Mouse (Mus musculus): ENCODE data around the gene Akr7a5.

The Akr7a5 gene

DNA sequence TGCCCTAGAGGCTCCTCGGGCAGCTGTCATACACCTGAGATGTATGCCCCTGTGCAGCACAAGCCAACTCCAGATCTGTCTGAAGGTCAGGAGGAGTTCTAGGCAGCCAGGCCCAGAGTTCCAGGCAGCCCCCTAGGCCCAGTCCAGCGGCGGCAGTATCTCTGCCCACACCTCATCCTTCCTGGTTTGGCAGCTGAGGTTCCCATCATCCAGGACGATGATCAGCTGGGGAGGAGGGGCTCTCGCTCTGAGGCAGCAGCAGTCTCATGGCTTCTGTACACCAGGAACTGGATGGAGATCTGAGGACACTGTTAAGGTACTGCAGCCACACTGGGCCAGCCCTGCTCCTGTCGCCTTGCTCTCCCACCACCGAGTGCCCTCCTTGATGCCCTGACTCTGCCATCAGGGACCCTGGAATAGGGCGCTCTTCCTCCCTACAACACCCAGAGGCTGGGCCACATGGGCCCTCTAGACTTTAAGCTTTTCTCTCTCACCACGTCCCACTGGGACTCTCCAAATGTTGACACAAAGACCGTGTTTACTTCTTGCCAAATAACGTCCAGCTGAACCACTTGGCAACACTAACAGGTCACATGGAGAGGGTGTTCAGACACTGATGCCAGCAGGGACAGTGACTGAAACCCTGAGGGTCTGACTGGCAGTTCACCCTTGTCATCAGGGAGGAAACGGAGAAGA, 11.7 kb upstream of the Akr7a5 start:
- DNase-seq (ENCODE audit: low read depth, low spot score): no peak

DNA sequence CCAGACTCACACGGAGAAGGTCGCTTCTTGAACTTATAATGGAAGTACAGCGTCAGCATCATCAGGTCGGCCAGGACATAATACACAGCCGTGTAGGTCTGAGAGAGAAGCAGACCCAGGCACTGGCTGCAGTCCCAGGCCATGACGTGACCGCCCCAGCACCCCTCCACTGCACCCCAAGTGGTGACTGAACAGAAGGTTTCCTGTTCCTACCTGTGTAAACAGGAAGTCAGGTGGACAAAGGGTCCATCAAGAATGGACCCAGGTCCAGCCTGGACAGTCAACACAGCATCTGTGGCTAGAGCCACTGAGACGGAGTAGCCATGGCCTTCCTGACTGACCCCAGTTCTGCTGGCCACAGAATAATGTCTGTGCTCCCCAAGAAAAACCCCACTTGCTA, 8.8 kb upstream of the Akr7a5 start:
- no peak for DNase-seq (ENCODE audit: low read depth, low spot score)

DNA sequence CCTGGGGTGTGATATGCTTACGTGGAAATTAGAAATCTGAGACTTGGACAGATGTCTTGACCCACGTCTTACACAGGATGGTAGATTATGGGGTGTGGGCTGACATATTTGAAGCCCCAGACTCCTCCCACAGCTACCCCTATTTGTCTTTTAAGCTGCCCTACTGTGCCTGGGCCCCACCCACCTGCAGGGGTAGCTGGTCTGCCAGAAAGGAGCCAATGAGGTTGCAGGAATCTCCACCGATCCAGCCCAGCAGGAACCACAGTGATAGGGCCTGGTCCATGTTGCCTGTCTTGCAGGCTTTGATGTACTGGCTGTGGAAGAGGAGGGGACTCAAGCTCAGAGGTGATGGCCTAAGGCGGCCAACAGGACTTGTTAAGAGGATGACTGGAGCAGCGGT, 8.3 kb upstream of the Akr7a5 start:
- DNase-seq (ENCODE audit: low read depth, low spot score): no peak

DNA sequence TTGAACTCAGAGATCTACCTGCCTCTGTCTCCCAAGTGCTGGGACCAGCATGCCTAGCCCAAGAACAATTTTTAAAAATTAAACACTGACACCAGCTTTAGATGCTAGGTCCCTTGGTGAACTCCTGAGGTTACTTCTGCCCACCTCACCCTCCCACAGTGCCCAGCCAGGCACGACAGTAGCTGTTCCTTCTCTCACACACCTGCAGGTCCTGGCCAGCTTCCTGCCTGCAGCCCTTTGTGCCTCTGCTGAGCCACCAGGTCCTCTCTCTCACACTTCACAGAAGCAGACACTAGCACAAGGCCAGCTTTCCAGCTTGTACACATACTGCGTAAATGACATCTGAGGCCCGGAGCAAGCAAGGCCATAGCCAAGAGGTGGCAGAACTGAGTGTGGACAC, 5.0 kb upstream of the Akr7a5 start:
- no peak for DNase-seq (ENCODE audit: low read depth, low spot score)

DNA sequence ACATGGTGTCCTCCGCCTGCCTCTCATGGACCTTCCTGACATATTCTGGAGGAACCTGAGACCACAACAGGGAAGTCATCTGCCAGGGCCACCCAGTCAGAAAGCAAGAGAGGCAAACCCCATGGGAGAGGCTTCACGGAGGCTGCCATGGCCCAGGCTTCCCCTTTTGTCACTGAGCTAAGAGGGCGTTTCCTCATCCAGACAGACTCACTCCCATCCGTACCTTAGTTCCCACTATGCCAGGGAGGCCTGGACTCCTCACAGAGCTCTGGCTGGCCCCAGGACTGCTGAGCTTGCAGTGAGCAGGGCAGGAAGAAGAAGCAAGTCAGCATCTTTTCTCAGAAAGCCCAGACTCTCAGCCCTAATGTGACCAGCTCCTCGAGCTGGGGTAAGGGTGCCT, 2.6 kb upstream of the Akr7a5 start:
- DNase-seq (ENCODE audit: low read depth, low spot score): no peak

DNA sequence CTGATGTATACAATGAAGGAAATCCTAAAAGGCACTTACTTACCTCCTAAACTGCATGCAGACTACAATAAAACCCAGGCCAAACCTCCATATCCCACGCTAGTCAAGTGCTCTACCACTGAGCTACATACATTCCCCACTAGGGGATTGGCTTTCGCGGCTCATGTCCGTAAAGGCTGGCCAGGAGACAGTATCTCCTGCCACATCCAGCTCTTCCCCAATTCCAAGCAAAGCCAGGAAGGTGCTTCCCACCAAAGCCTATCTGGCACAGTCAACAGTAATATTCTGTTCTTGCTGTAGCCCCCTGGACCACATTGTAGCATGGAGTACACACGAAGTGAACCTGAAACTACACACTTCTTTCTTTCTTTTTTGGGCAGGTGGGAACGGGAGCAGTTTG, 893 bp upstream of the Akr7a5 start:
- DNase-seq (ENCODE audit: low read depth, low spot score): no peak

DNA sequence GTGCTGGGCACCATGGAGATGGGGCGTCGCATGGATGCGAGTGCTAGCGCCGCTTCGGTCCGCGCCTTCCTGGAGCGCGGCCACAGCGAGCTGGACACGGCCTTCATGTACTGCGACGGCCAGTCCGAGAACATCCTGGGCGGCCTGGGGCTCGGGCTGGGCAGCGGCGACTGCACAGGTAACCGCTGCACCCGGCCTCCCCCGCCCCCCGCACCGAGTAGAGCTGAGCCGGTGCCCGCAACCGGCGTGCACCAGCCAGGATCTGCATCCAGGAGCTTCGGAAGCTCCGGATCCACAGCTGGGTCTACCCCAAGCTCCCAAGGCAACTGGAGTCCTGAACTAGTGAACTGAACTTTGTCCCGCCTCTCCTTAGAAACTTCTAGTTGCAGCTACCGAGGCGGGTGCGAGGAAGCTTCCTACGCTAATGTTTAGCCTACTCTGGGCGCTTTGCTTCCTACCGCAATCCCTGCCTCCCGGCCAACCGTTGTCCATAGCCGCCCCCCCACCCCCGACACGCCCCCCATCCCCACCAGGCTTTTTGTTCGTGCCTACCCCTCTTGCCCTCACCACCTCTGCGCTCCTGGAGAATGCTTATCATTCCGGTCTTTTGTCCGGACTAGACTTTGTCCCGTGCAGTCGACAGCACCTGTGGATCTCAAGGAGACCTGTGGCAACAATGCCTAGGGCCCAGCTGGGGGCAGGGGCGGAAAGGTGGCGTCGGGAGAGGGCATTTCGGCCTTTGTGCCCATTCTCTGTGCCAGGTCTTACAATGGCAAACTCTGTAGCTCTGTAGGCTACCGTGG, 556 bp downstream of the Akr7a5 start:
- no peak for DNase-seq (ENCODE audit: low read depth, low spot score)

DNA sequence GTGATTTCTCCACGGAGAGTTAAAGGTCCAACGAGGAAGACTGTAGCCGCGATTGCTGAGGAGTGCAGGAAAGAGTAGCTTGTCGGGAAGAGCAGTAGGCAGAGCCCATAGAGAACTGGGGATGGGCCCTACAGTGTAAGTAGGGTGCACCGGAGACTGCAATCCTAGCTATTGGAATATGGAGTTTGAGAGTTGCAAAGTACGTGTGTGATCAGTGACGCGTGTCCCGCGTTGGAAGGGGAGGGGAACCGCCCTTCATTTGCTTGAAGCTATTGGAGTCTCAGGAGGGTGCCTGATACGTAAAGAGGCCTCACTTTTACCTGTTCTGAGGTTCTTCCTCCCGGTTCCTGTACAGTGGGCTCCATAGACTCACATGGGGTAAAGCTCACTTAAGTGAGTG, 1.2 kb downstream of the Akr7a5 start:
- DNase-seq (ENCODE audit: low read depth, low spot score): no peak

DNA sequence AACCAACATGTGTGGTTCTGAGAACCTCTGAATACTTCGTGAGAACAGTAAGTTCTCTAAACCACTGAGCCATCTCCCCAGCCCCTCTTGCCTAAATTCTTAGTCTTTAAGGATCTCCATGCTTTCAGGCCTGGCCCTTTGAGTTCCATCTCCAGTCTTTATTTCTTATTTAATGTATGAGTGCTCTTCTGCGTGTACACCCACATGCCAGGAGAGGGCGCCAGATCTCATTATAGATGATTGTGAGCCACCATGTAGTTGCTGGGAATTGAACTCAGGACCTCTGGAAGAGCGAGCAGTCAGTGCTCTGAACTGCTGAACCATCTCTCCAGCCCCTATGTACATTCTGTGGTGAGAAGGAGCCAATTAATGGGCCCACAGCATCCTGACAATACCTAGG, 2.1 kb downstream of the Akr7a5 start:
- DNase-seq (ENCODE audit: low read depth, low spot score): no peak

DNA sequence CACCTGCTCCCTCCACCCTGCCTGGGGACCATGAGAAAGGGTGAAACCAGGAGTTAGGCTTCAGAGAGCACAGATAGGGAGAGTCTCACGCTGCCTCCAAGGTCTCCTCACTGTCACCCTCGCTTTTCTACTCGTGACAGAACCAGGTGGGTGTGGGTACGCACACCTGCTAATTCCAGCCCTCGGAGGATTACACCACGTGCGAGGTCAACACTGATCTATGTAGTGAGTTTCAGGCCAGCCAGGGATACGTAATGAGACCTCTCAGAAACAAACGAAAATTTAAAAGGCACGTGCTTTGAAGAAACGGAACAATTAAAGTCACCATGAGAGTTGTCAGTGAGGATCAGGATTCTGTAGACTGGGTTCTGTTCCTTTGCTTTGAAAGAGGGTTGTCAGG, 7.9 kb downstream of the Akr7a5 start:
- no peak for DNase-seq (ENCODE audit: low read depth, low spot score)

DNA sequence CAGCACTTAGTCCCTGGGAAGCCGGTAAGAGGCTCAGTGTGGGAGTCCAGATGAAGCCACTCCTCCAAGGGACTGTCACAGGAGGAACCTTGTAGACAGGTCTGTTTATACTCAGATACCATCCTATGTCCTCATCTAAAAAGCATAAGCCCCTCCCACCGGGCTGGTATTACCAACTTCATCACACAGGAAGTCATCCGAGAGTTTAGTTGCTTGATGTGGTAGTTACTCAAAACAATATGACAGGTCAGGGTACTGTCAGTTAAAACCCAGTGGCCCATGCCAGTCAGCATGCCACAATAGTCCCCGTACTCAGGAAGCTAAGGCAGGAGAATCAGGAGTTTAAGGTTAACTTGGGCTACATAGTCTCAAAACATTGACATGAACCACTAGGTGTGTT, 9.2 kb downstream of the Akr7a5 start:
- no peak for DNase-seq (ENCODE audit: low read depth, low spot score)

DNA sequence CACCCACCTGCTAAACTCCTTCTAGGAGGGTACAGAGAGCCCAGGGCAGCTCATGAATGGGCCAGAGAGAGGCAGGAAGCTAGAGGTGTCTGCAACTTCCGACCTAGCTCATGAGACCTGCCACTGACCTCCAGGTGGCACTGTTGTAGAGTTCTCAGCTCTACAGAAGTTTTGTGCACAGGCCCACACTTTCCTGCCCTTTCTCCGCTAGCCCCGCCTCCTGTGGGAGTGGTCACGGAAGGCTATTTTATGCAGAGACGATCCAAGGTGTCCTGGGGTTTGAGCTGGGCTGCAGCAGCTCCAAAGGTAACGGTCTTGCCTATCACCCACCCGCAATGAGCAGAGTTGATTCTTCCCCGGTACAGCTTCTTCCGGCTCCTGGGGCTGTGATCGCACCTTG, 20.1 kb downstream of the Akr7a5 start:
- peak; percentile 73 for DNase-seq (ENCODE audit: low read depth, low spot score)

DNA sequence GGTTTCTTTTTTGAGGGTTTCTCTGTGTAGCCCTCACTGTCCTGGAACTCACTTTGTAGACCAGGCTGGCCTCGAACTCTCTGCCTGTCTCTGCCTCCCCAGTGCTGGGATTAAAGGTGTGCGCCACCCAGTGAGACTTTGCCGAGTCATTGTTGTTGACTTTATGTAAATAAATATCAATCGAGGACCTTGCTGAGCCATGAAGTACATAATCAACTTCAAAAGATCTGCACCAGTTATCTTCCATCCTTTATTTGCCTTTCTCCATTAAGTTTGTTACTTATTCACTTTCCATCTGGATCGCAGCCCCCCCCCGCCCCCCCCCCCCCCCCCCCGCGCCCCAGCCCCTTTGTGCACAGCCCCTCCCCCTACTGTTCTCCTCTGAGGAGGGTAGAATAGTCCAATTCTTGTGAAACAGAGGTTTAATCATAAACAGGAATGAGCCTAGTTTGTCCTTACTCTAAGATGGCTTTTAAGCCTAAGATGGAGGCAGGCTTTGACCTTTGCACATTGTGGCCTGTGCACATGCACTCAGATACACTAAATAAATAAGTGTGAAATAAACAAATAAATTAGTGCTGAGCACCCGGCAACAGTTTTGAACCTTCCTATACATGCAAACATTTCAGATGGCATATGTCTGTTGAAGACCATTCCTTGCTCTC, 24.2 kb downstream of the Akr7a5 start:
- DNase-seq (ENCODE audit: low read depth, low spot score): no peak

DNA sequence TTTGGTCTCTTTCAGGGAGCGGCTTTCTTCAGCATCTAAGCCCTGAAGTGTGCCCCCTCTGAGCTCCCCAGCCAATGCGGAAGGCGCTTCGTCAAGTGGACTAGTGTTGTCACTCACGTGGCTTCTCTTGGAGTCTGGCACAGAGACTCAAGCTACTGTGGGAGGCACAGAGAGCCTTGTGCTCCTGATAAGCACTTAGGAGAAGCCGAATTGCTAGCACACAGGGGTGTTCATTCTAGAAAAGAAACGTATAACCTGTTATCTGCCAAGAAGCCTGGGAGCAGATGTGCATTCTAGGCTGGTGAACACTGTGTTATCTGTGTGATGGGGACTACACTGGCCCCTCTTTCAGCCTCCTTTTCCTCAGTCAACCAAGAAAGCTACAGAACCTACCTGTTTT, 25.0 kb downstream of the Akr7a5 start:
- no peak for DNase-seq (ENCODE audit: low read depth, low spot score)

DNA sequence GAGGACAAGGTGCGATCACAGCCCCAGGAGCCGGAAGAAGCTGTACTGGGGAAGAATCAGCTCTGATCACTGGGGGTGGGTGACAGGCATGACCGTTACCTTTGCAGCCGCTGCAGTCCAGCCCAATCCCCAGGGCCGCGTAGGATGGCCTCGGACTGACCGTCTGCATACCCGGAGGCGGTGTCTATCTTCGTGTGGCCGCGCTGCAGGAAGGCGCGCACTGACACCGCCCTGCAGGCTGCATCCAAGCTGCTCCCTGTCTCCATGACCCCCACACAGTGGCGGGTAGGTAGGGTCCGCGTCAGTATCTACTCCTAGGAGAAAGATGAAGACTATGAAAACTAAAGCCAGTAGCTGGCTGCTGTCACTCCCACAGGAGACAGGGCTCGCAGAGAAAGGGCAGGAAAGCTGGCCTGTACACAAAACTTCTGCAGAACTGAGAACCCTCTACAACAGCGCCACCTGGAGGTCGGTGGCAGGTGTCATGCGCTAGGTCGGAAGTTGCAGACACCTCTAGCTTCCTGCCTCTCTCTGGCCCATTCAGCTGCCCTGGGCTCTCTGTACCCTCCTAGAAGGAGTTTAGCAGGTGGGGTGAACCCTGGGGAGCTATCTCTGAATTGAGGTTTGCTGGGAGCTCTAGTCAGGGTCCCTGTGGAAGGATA, 26.4 kb downstream of the Akr7a5 start:
- DNase-seq (ENCODE audit: low read depth, low spot score): peak; percentile 77

DNA sequence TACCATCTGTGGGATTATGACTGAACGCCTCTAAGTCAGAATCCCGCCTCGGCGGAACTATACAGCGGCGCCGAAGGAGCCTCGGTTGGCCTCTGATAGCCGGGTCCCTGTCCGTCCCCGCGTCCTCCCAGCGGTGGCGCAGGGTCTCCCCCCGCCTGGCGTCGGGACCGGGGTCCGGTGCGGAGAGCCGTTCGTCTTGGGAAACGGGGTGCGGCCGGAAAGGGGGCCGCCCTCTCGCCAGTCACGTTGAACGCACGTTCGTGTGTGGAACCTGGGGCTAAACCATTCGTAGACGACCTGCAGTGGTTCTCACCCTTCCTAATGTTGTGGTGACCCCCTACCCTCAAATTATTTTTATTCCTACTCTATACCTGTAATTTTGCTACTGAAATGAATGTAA, 27.6 kb downstream of the Akr7a5 start:
- no peak for DNase-seq (ENCODE audit: low read depth, low spot score)

DNA sequence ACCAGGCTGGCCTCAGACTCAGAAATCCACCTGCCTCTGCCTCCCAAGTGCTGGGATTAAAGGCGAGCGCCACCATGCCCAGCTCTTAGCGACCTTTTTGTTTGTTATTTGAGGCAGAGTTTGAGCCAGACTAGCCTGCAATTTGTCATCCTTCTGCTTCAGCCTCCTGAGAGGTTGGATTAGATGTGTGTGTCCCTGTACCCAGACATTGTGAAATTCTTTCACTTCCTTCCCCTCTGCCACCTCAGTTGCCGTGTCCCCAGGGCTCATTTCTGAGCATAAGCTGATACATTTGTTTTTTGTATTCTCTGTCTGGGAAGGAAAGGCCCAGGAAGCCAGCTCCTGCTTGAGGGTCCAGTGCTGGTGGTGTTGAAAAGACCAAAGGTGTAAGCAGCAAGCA, 30.3 kb downstream of the Akr7a5 start:
- DNase-seq (ENCODE audit: low read depth, low spot score): no peak

DNA sequence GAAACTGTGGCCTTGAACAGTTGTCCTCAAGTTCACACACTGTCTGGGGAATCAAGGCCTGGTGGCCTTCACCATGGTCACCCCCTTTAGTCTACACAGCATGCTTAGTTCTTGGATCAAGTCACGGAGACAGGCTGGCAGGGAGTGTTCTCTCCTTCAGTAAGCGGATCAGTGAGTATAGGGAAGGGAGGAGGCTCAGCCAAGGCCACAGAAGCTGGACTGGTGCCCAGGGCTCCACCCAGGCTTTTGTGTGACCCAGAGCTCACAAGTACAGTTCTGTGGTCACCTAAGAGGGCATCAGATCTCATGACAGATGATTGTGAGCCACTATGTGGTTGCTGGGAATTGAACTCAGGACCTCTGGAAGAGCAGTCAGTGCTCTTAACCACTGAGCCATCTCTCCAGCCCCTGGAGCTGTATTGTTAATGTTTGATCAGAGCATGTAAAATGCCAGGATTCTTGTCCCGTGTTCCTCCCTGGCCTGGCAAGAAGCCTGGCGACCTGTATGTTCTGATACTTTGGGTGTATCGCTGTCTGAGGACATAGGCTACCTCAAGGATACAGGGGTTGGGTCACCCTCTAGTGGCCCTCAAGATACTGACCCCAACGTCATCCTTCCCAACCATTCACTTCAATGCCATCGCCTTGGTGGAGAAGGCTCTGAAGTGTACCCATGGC, 31.2 kb downstream of the Akr7a5 start:
- no peak for DNase-seq (ENCODE audit: low read depth, low spot score)

DNA sequence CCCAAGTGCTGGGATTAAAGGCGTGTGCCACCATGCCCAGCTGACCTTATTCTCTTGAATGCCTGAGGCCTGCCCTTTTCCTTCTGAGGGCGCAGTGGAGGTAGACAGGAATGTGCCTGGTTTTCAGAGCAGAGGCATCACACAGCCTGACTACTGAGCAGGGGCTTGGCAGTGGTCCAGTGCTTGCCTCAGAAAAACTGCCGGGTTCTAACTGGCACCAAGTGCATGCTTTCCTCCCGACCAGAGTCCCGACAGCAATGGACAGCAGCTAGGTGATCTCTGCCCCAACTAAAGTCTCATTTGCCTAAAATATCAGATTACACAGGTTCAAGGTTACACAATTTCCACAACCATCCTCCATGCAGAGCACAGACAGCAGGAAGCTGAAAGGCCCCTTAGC, 33.2 kb downstream of the Akr7a5 start:
- no peak for DNase-seq (ENCODE audit: low read depth, low spot score)

DNA sequence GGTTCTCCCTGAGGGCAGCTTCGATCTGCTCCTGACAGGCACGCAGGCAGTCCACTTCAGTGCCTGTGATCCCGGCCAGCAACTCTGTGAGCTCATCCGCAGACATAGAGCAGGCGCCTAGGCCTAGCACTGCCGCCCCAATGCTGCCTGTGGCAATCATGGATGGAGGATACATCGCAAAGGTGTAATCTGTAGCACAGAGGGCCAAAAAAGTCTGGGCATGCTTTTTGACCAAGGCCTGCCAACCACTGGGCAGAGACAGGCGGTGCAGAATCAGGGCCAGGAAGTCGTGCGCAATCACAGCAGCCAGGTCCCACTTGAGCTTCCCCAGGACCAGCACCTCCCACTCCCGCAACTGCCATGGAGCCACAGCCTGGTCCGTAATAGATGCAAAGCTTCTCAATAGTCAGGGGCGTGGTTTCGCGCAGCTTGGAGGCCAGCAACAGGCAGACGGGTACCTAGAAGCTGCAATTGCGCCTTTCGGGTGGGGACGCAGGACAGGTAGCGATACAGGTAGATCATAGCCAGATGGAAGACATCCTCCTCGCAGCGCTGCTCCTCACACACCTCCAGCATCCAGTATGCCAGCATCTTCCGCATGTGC, 35.0 kb downstream of the Akr7a5 start:
- DNase-seq (ENCODE audit: low read depth, low spot score): no peak

DNA sequence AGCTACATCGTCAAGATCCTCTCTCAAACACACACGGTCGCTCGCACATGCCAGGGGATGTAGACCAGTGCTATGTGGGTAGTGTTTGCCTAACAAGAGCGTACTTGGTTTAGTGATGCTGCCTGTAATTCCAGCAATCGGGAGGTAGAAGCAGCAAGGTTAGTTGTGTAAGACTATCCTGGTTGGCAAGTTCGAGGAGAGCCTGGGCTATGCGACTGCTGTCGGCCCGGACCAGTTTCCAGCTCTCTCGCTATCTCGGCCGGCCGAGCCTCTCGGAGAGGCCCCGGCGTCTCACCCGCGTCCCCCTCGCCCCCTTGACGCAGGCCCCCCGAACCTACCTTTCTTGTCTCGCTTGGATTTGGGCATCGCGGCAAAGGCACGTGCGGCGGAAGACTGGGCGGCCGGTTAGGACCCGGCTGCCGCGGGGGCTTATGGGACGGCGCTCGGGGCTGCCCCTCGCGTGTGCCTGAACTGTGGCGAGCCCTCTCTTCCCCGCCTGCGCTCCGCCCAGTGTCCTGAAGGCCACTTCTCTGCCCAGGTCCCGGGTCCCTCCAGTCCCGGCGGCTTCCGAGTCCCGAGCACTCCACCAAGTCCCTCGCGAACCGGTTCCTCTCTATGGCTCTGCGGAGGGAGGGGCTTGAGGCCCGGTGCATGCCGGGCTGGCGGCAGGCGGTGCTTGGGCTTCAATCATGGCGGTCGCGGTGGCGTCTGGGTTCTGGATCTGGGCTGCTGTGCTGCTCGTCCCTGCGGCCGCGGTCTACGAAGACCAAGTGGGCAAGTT, 41.6 kb downstream of the Akr7a5 start, which contains the start of the genes Mrto4, Emc1 and Ubr4:
TSS of gene Mrto4 (minus strand) at position 646 of the 781 bp plus-strand sequence.
TSS of gene Emc1 (plus strand) at position 657 of the 781 bp plus-strand sequence.
TSS of gene Ubr4 (plus strand) at position 679 of the 781 bp plus-strand sequence.
- peak; percentile 59 for DNase-seq (ENCODE audit: low read depth, low spot score)
